Mouse (Mus musculus) left cerebral cortex, postnatal 14 days (tissue): ENCODE results near the gene Mllt10. TPM values are rescaled to one million over a fixed set of nuclear protein-coding genes. Genes with fewer than 3 reads are reported as not detected.

Experiments
- DNase-seq, 2 experiments: peaks; one replicate each; pipeline ENCODE4 v3.0.0; 2021 to 2022; ENCODE audit warnings: low spot score in 2 of 2, mixed read lengths in 1 of 2
- intact Hi-C: fragments of 180-260 bp; cut with DNase I; formaldehyde crosslinking; loops from one replicate; pipeline ENCODE4 v1.15.1; 2025
- microRNA-seq, 2 experiments: library from miRNA; unstranded; fragments of <30 nt; microRNA quantifications; one replicate each; pipeline ENCODE4 v1.2.0; 2022
- total RNA-seq, 2 experiments: library from RNA; stranded (reverse); gene quantifications; 2 replicates each; pipeline ENCODE4 v1.2.3; 2021

The Mllt10 gene
- total RNA-seq, 2 experiments from 2014 or later, result 47.7 TPM

DNA sequence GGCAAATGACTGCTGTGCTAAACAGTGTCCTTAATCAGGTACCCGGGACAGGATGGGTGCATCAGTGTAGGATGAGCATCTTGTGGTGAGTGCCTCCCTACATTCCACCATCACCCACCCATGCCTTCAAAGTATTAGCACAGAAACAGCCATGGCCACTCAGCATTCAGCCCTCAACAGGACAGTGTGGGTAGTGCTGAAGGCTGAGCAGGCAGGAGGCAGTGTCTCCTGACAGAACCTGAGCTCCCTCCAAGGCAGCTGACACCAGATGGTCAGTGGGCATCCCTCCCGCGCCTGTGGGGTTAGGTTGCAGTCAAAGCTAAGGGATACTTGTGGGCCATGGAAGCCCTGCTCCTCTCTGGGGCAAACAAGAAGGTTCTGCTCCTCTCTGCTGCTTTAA is 162.8 kb downstream of the Mllt10 start:
- intact Hi-C loops, result no loop called here
- no peak for DNase-seq

- intact Hi-C loops, result no loop called here
- DNase-seq, result no peak
These were observed 163.5 kb downstream of the Mllt10 start for GRCm38 (mm10) chr2:18218500-18218899.

GRCm38 (mm10) chr2:18219136-18219535 is 164.1 kb downstream of the Mllt10 start:
- intact Hi-C loops, result no loop called here

GRCm38 (mm10) chr2:18219569-18219968 is 164.5 kb downstream of the Mllt10 start:
- intact Hi-C loops, result no loop called here
- no peak for DNase-seq

More at GRCm38 (mm10) chr2:18219136-18219535, 164.1 kb downstream of the Mllt10 start:
- DNase-seq, result no peak

DNA sequence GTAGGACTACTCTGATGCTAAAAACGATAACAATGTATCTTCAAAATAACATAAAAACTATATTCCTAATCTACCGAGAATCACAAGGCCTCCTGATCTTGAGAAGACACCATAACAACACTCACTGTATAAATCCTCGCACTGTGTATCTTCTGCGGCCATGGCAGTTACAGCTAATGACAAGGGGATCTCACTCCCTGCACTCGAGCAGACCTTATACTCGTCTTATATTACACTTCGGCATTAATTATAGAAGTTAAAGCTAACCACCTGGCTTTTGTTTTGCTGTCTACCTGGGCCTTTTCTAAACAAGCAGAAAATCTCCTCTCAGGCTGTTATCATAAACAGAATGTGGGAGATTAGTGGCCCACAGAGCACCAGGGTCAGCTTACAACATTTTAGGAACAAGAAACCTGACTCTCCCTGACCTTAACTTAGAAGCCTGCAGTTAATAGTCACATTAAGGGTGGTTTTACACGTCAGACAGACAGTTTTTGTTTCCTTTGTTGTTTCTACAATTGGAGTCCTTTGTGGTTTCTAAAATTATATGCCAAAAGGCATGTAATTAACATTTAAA is 173.5 kb downstream of the Mllt10 start:
- intact Hi-C loops, result no loop called here
- no peak for DNase-seq

DNA sequence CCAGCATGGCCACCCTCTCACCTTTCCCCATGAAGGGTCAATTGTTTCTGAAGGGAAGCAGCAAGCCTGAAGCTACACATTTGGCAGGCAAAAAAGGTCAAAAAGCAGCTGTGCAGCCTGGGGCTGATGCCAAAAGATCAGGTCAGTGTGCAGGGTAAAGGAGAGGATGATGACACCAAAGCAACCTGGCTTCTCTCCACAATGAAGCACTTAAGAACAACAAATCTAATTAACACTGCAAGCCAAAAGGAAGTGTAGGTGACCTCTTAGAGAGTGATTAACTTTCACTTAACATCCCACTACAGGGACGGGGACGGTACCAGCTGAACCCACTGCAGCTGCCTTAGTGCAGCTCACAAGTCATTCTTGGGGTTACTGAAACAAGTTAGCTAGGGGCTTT is 174.2 kb downstream of the Mllt10 start:
- intact Hi-C loops, result no loop called here
- DNase-seq, result no peak

- intact Hi-C loops, result no loop called here
- DNase-seq, result no peak
These were observed 176.1 kb downstream of the Mllt10 start for GRCm38 (mm10) chr2:18231143-18231542.

- intact Hi-C loops, result no loop called here
- no peak for DNase-seq
These were observed 178.0 kb downstream of the Mllt10 start for GRCm38 (mm10) chr2:18232883-18233567.

- no peak for DNase-seq
- intact Hi-C loops, result no loop called here
These were observed 180.5 kb downstream of the Mllt10 start for GRCm38 (mm10) chr2:18235524-18235923.

- intact Hi-C loops, result no loop called here
- DNase-seq, result no peak
These were observed 194.2 kb downstream of the Mllt10 start for GRCm38 (mm10) chr2:18249224-18249623.

Small RNA genes within 50 kb of the gene (microRNA-seq; reads per million reads assigned to microRNA genes)
- gene Gm23638, result 0 reads per million in 2 experiments
- 1.3 to 2.0 reads per million in 2 experiments for gene Mir7655

Other genes starting within 250 kb of the Mllt10 start
- gene H2al2a, start 58.3 kb upstream of the Mllt10 start, total RNA-seq, result not detected
- 1 to 10 TPM; 1.5 to 1.6 TPM for gene A930004D18Rik, start 17.5 kb upstream of the Mllt10 start, total RNA-seq
- 1 to 10 TPM; 7.1 to 8.1 TPM for gene Skida1, start 6.2 kb upstream of the Mllt10 start, total RNA-seq